ENCODE assay signal across 24 mouse cellular contexts in the genomic region with DNA sequence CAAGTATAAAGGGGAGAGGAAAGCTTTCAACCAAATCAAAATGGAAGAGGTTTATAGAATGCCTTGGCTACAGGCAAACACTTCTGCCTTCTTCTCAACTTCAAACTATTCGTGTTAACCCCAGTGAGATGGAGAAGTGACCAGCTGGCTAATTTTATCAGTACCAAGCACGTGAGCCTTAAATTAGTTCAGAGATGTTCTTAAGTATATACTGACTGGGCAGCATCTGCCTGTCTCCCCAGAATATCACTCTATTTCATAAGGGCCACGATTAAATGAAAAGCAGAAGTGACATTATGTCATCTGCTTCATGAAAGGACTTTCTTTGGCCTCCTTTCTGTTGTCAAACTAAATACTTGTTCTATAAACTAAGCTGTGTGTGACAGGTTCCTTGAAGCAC. TPM values are rescaled to one million over a fixed set of nuclear protein-coding genes. Genes with fewer than 3 reads are reported as not detected.
DNase-seq lines count a peak whose midpoint lies in the region; ATAC-seq and TF ChIP-seq lines count a peak whose summit lies in the region.
"Had no signal": no experiment of that assay in that cellular context is flagged by ENCODE, and none has a peak within 500 bp of the region (broad histone marks: within the 10 kb centered on the region; RNA-seq: fewer than 3 reads in every experiment).

No protein-coding gene starts in this region.

- 0 out of 2 replicates have a peak overlapping the region, but pooled peaks have one; percentile 3 for H3K27ac ChIP-seq in MEL (ENCODE audit: control insufficient read depth, low read depth, low read length)
- H3K27ac ChIP-seq in bone marrow macrophage, adult 2 months (ENCODE audit: insufficient read depth, low read depth, low read length): peak overlapping the region; percentile 54

- TF ChIP-seq EP300 in MEL (IDR thresholded peaks at IDR 0.05; ENCODE audit: low read depth in 1 of 2, low read length in 2 of 2): peak; percentile 52 to 61

- 0 out of 2 replicates have a peak, but pooled peaks have one; percentile 37 for ATAC-seq in granulocyte monocyte progenitor cell, adult 5-6 weeks (replicated peaks; ENCODE audit: poor library complexity, severe bottlenecking)
- peak; percentile 75 for ATAC-seq in monocyte, adult 5-6 weeks (replicated peaks; ENCODE audit: insufficient number of reproducible peaks, low FRiP score, low TSS enrichment, poor library complexity, severe bottlenecking)
- ATAC-seq: activated CD4-positive, CD25-positive, alpha-beta regulatory T cell, adult 4 months; CD4-positive, CD25-positive, alpha-beta regulatory T cell, adult 4 months; Patski had no signal

- H3K4me1 ChIP-seq in MEL (ENCODE audit: control insufficient read depth in 1 of 2, insufficient read depth in 2 of 2, low read length in 2 of 2): peaks cover 8 to 11% of the 10 kb centered on the region in 2 experiments
- peaks cover 24% of the 10 kb centered on the region for H3K4me1 ChIP-seq in bone marrow macrophage, adult 2 months (ENCODE audit: control insufficient read depth, insufficient read depth, low read length)

- no peak for TF ChIP-seq CTCF in MEL (IDR thresholded peaks at IDR 0.05 in 2 of 3, conservative IDR thresholded peaks at IDR 0.05 in 1 of 3; ENCODE audit: control insufficient read depth in 1 of 3, insufficient read depth in 1 of 3, low read depth in 2 of 3, low read length in 3 of 3, poor library complexity in 1 of 3, severe bottlenecking in 1 of 3)
- TF ChIP-seq CTCF in bone marrow macrophage, adult 2 months (IDR thresholded peaks at IDR 0.05; ENCODE audit: low read depth, low read length): no peak

- no peak overlapping the region for H3K9ac ChIP-seq in MEL (ENCODE audit: control insufficient read depth, low read depth, low read length, poor library complexity, severe bottlenecking)

- H3K79me2 ChIP-seq in MEL (ENCODE audit: control insufficient read depth, insufficient read depth, low read length, poor library complexity): no peaks in the 10 kb centered on the region

- peaks cover 0 to 13% of the 10 kb centered on the region in 2 experiments; a peak in 2 of 4 replicates for H3K36me3 ChIP-seq in MEL (ENCODE audit: control insufficient read depth in 1 of 2, insufficient read depth in 2 of 2, low read length in 2 of 2)
- H3K36me3 ChIP-seq: G1E had no signal

- H3K27me3 ChIP-seq in MEL (ENCODE audit: control insufficient read depth in 1 of 2, insufficient read depth in 2 of 2, low read length in 2 of 2): no peaks in the 10 kb centered on the region
- H3K27me3 ChIP-seq: CH12.LX, Patski had no signal

- no peak for TF ChIP-seq RAD21 in MEL (IDR thresholded peaks at IDR 0.05; ENCODE audit: low read depth, low read length)

- no peak for TF ChIP-seq POLR2A in MEL (IDR thresholded peaks at IDR 0.05; ENCODE audit: control insufficient read depth in 1 of 2, insufficient read depth in 1 of 2, low read depth in 1 of 2, low read length in 2 of 2, poor library complexity in 1 of 2)
- TF ChIP-seq POLR2A in bone marrow macrophage, adult 2 months (IDR thresholded peaks at IDR 0.05; ENCODE audit: borderline replicate concordance, low read depth, low read length): no peak

- no peaks in the 10 kb centered on the region for H3K9me3 ChIP-seq in MEL (replicated peaks; ENCODE audit: insufficient read depth, low read length)
- H3K9me3 ChIP-seq: G1E had no signal

- no peak overlapping the region for H3K4me3 ChIP-seq in MEL (ENCODE audit: control insufficient read depth in 1 of 2, insufficient read depth in 1 of 2, low read depth in 2 of 2, low read length in 2 of 2)
- H3K4me3 ChIP-seq in bone marrow macrophage, adult 2 months (ENCODE audit: insufficient read depth, low read length): no peak overlapping the region

- peak; percentile 69 for DNase-seq in MEL (ENCODE audit: low read depth, low spot score)
- DNase-seq in adrenal gland, postnatal 36 days: no peak
- no peak for DNase-seq in right cerebral cortex, adult 18-20 months
- no peak for DNase-seq in frontal cortex, postnatal 14 days (ENCODE audit: low spot score in 2 of 2)
- no peak for DNase-seq in neural tube, embryonic 10.5 days (ENCODE audit: extremely low spot score, low spot score)
- DNase-seq: adrenal gland, adult 2 months; adrenal gland, adult 8-10 months; adrenal gland, postnatal 10 days; adrenal gland, postnatal 14 days; adrenal gland, postnatal 25 days; B cell, adult 2 months; cerebellum, adult 11 months; cerebellum, adult 11-12 months; cerebellum, adult 18-20 months; cerebellum, adult 2 months; cerebellum, adult 8-10 months had no signal

TF ChIP-seq in MEL, 35 proteins besides CTCF, POLR2A, EP300 and RAD21:
- peak; percentile 48 for TF ChIP-seq TCF12 (IDR thresholded peaks at IDR 0.05; ENCODE audit: low read depth, low read length)
- 0 out of 2 replicates have a peak, but pooled peaks have one; percentile 34 for TF ChIP-seq RCOR1 (IDR thresholded peaks at IDR 0.05; ENCODE audit: low read depth, low read length)
- TF ChIP-seq SIN3A (IDR thresholded peaks at IDR 0.05; ENCODE audit: low read length): peak; percentile 18; the same call in 1 of the 2 replicates
- no peak for TF ChIP-seq MAZ (IDR thresholded peaks at IDR 0.05; ENCODE audit: low read depth, low read length)
- peak; percentile 63; the same call in 1 of the 2 replicates for TF ChIP-seq MXI1 (IDR thresholded peaks at IDR 0.05; ENCODE audit: low read depth, low read length)
- peak; percentile 97 for TF ChIP-seq BHLHE40 (IDR thresholded peaks at IDR 0.05; ENCODE audit: borderline replicate concordance, low read depth, low read length)
- no peak for TF ChIP-seq JUND (IDR thresholded peaks at IDR 0.05; ENCODE audit: low read depth, low read length)
- TF ChIP-seq MAX (IDR thresholded peaks at IDR 0.05; ENCODE audit: low read length): peak; percentile 58; the same call in 1 of the 2 replicates
- TF ChIP-seq USF1 (IDR thresholded peaks at IDR 0.05; ENCODE audit: low read depth, low read length): peak; percentile 70
- peak; percentile 37 for TF ChIP-seq TAL1 (IDR thresholded peaks at IDR 0.05; ENCODE audit: low read length)
- TF ChIP-seq ETS1 (IDR thresholded peaks at IDR 0.05; ENCODE audit: low read depth, low read length): peak; percentile 94
- TF ChIP-seq MAFK (IDR thresholded peaks at IDR 0.05; ENCODE audit: borderline replicate concordance, low read depth, low read length): no peak
- peak; percentile 75 for TF ChIP-seq GATA1 (IDR thresholded peaks at IDR 0.05; ENCODE audit: low read depth, low read length)
- no peak for TF ChIP-seq POLR2AphosphoS5 (IDR thresholded peaks at IDR 0.05; ENCODE audit: borderline replicate concordance, low read depth, low read length)
TF ChIP-seq in MEL: peak in this region for 10.

RNA-seq across cellular contexts. Expression of a gene that starts 22.6 kb away (rescaled TPM):
- 2.9 and 3.7 TPM in 2 replicates for total RNA-seq in MEL (2012; rRNA removed)
- 1 to 10 TPM in 1 of 2 experiments, not detected in 1; 4.4 TPM for polyA plus RNA-seq in MEL (2012; ENCODE audit: insufficient read depth in 1 of 2, insufficient read length in 2 of 2, low read depth in 1 of 2, low replicate concordance in 2 of 2, missing spikeins in 1 of 2)
- 56.2 and 62.0 TPM in 2 replicates for polyA plus RNA-seq in bone marrow macrophage, adult 2 months (2012; ENCODE audit: insufficient read depth, insufficient read length, missing spikeins)
- total RNA-seq in granulocyte monocyte progenitor cell, adult 5-6 weeks (2014; fragmentation: Nextera tagmentation): 1.8 and 4.5 TPM in 2 replicates
- total RNA-seq in granulocyte monocyte progenitor cell, adult 5-6 weeks (2017): 0.26 and 0.78 TPM in 2 replicates
- 24.0 to 36.7 TPM (median 29.4 TPM) in 3 replicates for total RNA-seq in monocyte, adult 5-6 weeks (2017)
- total RNA-seq in adrenal gland, postnatal 36 days (2021): 1 to 10 TPM; 6.6 TPM
